Mouse (Mus musculus) left cerebral cortex, postnatal 14 days (tissue): ENCODE data around the gene Fermt2. TPM values are rescaled to one million over a fixed set of nuclear protein-coding genes. Genes with fewer than 3 reads are reported as not detected.
"Not testable (repeated sequence)": the region's sequence is repeated elsewhere in the genome, so short reads cannot be mapped to it uniquely, and the experiment has no call there.

ENCODE experiments used
- DNase-seq, 2 experiments: peaks; one replicate each; pipeline ENCODE4 v3.0.0; 2021 to 2022; ENCODE audit warnings: low spot score in 2 of 2, mixed read lengths in 1 of 2
- intact Hi-C: fragments of 180-260 bp; cut with DNase I; formaldehyde crosslinking; loops from one replicate; pipeline ENCODE4 v1.15.1; 2025
- total RNA-seq, 2 experiments: library from RNA; stranded (reverse); gene quantifications; 2 replicates each; pipeline ENCODE4 v1.2.3; 2021

The Fermt2 gene
- total RNA-seq, 2 experiments from 2014 or later = 100 to 114 TPM

DNA sequence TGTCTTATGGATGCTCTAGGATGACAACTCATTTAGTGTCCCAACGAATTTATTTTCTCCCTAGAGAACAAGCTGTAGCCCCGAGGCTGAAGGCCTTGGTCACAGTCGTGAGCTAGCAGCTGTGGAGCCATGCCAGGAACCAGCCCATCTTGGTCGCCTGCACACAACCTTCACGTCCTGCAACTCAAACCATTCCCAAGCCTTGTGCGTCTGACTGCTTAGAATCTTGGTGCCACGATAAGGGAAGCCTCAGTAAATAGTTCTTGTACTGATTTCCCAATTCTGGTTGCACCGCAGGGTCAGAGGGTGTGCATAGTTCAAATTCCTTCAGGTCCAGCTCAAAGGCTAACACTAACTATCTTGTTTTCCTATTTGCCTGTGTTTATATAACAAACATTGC lies 52.3 kb downstream of the Fermt2 start:
- no peak for DNase-seq
- intact Hi-C loops = no loop called here

DNA sequence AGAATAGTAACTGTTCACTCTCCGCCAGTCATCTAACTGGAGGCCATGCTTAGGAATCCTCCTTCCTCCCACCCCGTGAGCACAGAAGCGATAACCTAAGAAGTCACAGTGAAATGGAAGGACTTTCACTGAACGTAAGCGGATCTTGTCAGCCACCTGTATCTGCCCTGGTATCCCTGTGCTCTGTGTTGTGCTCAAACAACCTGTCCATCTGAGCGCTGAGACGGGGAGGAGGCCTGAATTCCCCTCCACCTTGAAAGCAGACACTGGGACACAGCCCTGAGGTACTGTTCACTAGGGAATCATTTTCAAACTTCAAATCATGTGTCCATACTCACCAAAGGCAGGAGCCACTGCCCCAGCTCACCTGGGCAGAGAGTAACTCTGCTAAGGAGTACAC lies 52.9 kb downstream of the Fermt2 start:
- no peak for DNase-seq
- intact Hi-C loops = no loop called here

DNA sequence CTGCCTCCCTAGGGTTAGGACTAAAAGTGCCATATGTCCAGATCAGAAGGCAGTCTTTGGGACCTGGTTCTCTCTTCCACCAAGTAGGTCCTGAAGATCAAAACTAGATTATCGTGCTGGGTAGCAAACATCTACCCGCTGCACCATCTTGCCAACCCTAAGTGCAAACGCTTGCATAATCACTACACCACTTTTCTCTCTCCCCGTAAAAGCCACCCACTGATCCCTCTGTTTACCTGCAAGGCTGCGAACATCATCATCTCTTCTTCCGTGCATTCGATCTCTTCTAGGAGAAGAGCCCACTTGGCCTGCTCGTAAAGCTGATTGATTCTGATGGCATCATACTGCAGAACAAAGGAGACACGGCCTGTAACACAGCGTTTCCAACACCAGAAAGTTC lies 57.4 kb downstream of the Fermt2 start:
- no peak for DNase-seq
- intact Hi-C loops = no loop called here

DNA sequence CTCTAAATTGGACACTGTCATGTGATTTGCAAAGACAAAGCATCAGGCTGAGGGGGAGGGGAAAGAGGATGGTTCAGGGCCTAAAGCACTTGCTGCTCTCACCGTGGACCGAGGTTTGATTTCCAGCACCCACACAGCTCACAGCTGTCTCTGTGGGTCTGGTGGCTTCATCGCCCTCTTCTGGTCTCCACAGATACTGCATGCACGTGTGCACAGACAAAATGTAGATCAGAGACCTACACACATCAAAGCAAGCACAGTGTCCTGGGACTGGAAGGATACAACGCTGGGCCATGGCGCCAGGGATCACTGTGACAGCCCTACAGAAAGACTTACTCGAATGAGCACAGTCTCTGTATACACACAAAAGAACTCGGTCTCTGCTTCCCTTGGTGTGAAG lies 60.5 kb downstream of the Fermt2 start:
- intact Hi-C loops = no loop called here
- no peak for DNase-seq

DNA sequence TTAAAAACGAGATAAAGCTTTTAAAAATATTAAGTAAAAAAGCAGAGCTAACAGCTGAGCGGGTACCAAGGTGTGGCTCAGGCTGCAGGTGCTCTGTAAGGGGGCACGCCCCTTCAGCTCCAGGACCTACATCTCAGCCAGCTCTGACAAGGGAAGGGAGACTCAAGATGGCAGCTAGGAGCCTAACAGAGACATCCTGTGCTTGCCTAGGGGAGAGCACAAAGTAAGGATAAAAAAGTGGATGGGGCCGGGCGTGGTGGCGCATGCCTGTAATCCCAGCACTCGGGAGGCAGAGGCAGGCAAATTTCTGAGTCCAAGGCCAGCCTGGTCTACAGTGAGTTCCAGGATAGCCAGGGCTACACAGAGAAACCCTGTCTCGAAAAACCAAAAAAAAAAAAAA lies 63.5 kb downstream of the Fermt2 start:
- intact Hi-C loops, DNase-seq: not testable (repeated sequence)

DNA sequence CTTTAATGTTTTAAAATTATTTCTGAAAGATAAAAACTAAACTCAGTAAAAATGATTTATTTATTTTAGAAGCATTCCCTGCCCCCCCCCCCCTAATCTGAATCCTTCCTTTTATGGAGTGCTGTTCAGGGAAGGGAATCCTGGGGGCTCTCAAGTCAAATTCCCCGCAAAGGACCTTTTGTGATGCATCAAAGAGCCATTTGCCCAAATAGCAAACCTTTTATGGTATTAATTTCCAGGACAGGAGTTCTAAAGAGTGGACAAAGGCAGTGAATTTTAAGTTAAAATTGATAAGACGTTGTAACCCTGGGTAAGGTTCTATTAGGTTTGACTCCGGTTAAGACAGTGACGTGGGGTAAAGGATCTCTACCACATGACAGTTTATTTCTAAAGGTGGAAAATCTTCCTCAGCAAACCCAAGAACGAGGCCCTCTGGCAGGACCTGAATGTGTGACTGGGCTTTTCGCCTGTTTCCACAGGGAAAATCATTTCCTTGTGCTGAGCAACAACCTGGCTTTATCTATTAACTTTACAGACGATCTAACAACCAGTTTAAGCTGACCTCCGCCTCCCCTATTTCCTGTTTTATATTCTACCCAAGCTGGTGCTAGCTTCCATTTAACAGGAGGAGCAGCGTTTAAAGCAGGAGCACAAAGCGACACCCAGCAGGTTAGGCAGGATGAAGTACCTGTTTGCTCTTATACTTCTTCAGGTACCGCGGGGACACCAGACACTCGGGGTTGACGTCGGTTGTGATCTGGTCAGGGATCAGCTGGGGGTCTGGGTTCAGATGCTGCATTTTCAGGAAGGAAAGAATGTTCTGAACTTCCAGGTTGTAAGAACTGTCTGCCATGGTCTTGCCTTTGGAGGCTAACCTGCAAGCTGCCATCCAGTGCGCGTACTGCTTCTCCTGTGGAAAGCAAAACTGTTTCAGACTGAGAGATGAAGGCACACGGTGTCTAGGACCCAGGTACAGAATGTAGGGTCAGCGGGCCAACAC lies 65.6 kb downstream of the Fermt2 start:
- intact Hi-C loops = loop anchor here (5.0 kb wide), 1 partner anchor 63 kb away; no protein-coding TSS in a partner anchor
- no peak for DNase-seq

DNA sequence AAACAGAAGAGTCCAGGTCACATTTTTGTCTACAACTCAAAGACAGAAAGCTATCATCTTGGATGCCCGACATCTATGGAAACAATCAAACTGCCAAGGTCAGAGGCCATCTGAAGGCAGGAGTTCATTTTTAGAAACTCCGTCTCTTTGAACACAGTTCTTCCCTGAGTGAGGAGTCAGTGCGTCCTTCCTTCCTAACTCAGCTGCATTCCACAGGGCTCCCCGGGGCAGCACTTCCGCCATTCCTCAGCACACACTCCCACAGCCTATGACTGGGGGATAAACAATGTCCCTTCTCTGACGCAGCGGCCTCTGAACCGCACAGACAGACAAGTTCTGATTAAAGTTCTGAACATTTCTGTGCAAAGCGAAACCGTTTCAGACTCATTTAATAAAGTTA lies 66.3 kb downstream of the Fermt2 start:
- intact Hi-C loops = loop anchor here (5.0 kb wide), 1 partner anchor 64 kb away; no protein-coding TSS in a partner anchor
- no peak for DNase-seq

DNA sequence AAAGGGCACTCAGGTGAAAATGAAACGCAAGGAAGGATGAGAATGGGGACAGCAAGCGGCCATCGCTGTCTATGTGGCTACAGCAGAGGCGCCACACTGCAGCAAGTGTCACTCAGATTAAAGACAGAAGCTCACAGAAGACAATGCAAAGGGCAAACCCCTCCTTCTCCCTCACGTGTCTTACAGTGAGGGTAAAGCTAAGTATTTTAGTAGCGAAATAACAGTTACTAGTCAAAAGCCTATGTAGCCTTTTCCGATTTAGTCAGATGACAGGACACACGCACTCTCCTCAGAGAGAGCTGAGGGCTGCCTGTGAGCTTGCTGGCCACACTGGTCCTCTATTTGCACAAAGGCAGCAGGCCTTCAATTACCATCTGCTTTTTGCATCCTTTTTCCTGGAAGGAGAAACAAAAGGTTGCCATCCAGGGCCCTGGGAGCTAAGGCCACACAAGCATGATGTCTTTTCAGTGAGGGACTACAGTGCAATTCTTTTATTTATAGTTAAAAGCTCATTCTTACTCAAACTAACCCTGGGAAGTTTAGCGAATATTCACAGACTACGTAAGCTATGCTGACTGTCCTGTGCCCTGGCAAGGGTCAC lies 66.9 kb downstream of the Fermt2 start:
- intact Hi-C loops = loop anchor here (5.0 kb wide), 1 partner anchor 64 kb away; no protein-coding TSS in a partner anchor
- DNase-seq = no peak

DNA sequence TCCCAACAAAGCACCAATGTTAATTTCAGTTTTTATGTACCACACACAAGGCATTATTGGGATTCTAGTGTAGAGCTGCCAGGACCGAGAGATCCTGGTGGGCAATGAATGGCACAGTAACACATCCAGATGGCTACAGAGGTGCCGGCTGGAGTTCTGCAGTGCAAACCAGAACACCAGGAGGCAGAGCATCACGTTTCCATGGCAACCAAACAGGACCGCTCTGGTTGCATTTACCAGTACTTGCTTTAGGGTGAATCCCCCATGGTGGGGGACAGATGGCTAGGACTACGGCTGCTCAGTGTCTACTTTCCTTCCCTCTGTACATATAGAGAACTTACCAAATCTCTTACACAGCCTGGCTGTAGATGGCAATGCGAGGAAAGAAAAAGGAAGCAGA lies 67.5 kb downstream of the Fermt2 start:
- DNase-seq = peak; percentile 53 to 90

DNA sequence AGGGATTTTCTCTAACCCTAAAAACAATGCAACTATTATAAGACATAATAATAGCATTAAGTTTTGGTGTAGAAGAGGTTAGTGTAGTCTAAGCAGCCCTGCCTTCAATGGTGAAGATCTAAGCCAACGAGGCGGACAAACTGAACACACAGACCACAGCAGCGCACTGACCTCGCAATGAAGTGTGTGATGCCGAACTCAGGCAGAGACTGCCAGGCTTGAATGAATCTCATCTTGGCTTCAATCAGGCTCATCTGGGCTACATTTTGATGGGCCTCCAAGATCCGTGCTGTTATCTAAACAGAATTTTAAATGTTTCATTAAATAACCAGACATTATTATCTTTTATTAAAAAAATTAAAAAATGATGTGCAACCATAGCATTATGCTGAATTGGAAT lies 68.0 kb downstream of the Fermt2 start:
- no peak for DNase-seq
- intact Hi-C loops = loop anchor here (5.0 kb wide), 1 partner anchor 65 kb away; no protein-coding TSS in a partner anchor

More for the DNA sequence above, 67.5 kb downstream of the Fermt2 start:
- intact Hi-C loops = loop anchor here (5.0 kb wide), 1 partner anchor 65 kb away; no protein-coding TSS in a partner anchor

DNA sequence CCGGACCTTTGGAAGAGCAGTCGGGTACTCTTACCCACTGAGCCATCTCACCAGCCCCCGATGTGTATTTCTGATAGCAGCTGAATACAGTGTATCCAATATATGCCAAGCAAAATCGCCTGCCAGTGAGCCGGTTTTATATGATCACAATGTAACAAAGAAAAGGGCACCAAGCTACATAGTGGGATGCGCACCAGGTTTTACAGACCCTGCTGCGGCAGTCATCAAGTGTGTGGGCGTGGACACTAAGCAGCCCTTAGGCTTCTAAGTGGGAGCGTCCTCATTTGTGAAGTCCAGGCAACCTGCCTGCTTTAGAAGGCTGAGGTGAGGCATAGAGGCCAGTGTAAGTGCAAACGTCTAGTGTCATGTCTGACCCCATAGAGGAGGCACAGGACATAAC lies 69.4 kb downstream of the Fermt2 start:
- DNase-seq = no peak
- intact Hi-C loops = loop anchor here (5.0 kb wide), 1 partner anchor 67 kb away; no protein-coding TSS in a partner anchor

DNA sequence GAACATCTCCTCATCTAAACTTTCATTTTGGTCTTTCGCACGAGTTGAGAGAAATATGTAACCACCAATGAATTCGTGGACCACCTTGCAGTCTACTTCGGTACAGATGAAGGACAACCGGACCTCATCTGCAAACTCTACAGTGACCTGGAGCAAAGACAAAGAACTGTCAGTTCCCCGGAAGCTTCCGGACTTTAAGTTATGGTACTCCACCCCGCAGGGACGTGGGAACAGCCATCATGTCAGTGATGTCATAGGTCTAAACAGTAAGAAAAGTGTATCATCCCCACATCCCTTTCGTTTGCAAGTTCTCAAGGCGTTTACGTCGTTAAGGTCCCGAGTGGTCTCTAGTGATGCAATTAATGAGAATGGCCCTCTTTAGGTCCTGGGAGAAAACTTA lies 70.0 kb downstream of the Fermt2 start:
- intact Hi-C loops = loop anchor here (5.0 kb wide), 1 partner anchor 67 kb away; no protein-coding TSS in a partner anchor
- DNase-seq = no peak

DNA sequence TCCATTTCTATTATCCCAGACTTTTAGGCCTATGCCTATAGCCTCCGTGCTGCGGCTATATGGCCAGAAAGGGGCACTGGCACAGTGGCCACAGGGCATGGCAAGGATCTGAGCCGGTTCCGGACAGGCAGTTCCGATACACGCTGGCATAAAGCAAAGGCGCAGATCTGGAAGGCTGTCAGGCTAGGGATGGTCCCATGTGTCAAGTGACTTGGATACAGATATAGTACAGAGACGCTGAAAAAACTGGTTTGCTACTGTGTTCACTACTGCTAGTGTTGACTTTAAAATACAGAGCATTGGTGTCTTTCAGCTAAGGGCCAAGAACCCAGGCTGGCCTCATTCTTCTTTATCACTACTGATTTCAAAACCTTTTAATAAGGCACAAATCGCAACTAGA lies 72.9 kb downstream of the Fermt2 start:
- no peak for DNase-seq
- intact Hi-C loops = no loop called here

DNA sequence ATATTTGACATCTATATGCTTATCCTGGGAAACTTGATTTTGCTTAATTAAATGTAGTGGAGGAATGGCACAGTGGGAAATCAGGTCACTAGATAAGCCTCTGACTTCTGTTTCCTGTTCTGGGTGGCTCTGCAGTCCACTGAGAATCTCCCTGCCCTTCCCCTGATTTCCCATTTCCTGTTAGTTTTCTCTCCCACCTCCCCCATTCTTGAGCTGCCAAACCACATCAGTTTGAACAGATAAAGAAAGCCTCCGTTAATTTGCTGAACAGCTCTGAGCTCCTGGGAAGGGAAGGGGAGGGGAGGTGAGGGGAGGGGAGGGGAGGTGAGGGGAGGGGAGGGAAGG lies 73.4 kb downstream of the Fermt2 start:
- no peak for DNase-seq
- intact Hi-C loops = no loop called here

DNA sequence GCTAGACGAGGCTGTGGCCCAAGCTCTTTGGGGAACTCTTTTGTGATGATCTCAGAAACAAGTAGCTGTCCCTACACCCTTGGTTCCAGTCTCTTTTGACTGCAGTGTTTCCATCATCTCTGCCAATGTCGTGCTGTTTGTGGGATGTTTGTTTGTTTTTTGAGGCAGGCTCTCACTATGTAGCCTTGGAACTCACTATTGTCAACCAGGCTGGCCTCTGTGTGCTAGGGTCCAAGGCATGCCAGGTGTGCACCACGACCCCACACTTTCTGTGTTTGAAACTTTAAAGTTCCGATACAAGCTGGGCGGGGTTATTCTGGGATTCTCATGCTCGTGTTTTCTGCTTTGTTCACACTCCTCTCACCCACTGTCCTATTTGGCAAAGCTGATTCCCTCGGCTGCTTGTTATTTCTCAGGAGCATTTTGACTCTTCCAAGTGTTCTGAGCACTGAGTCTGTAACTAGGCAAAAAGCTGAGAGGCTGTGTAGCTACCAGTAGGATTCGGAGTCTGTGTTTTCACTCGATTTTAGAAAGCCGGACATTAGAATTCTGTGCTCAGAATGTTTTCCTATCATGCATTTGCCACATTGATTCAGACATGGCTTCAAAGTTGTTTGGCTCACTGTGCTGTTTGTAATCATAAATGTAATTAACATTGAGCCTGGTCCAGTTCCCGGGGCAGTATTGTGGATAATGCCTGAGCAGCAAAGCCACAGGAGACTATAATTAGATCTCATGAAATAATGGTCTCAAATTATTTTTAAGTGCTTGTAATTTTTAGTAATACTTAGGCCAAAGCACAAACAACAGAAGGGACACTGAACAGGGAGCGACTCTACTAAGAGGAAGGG lies 74.0 kb downstream of the Fermt2 start:
- peak; percentile 38 to 85 for DNase-seq
- intact Hi-C loops = no loop called here

DNA sequence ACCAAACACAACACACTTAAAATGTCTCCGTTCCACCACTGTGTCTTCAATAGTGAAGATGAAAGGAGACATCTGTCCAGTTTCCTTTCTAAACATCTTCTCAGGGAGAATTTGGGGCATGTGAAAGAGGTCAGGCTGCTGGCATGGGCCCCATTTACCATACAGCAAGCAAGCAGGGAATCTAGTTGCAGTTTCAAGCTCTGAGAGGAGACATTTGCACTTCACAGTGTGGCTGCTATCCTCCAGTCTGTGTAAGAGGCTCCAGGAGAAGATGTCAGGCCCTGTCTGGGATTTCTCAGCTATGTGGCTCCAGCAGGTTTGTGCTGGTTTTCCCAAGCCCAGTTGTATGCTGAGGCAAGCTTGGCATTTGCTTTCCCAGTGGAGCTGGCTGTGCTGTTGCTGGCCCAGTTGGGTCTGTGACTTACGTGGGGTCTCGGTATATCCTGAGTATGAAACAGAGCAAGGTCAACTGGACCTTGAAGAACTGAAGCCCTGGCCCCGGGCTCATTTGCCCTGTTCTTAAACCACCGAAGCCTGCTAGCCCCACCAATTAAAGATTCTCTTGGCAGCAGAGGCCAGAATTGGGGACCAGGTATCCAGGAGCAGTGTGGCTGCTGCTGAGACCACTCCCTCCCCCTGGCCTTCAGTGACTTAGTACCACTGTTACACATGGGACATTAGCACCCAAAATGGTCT lies 76.2 kb downstream of the Fermt2 start:
- intact Hi-C loops = no loop called here
- no peak for DNase-seq

DNA sequence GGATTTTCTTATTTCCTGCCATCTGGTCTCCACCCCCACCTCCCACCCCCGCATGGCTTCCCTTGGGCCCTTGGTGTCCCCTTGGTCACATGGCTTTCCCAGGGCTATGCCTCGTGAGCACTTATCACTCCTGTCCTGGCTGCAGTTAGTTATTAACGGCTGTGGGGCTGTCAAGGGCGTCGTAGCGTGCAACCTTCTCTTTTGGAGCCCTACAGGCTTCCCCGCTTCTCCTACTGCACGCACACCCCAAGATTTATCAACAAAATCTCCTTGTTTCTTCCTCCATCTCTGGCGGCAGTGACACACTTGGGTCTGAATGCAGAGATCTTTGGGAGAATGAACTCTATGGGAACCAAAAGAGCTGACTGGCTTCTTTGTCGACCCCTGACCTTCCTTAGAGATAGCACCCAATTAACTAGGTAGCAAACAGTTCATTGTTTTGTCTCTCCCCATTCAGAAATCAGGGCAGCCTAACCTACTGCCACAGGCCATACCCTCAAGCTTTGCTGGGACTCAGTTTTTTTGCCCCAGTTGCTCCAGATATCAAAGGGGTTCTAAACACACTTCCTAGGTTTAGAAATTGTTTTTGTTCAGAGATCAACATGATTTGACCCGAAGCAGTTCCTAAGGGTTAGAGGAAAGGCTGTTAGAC lies 76.9 kb downstream of the Fermt2 start:
- intact Hi-C loops = no loop called here

DNA sequence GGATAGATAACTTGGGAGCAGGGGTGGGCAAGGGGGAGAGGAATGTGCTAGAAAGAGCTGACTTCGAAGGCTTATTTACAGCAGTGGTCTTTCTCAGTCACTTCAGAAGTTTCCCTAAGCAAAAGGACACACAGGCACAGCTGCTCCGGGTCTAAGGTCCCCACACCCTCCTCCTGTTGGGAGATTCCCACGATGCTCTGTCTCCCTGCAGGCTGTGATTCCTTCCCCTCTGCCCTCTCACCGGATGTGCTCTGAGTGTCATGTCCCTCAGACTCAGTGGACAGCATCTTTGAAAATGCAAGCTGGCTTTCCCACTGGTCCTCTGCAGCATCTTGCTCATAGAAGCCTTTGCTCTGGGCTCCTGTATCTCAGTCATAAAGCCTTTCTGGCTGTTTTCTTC lies 77.8 kb downstream of the Fermt2 start:
- no peak for DNase-seq

More for the DNA sequence above, 76.9 kb downstream of the Fermt2 start:
- DNase-seq = no peak

DNA sequence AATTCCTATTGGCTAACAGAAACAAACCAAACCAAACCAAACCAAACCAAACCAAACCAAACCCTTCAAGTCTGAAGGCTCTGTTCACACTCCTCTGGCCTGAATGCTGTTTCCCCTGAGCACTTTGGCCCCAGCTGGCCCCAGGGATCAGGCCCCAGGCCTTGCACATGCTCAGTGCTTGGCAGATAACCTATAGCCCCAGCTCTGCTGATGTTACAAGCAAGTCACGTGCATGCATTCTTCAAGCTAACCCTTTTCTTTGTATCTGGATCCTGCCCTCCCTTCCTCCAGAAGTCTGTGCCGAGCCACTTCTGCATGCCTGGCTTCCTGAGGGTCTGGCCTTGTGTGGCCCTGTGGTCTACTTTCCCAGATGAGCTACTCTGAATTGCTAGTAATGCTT lies 78.8 kb downstream of the Fermt2 start:
- intact Hi-C loops = no loop called here
- DNase-seq = no peak

More for the DNA sequence above, 77.8 kb downstream of the Fermt2 start:
- intact Hi-C loops = no loop called here
